Mouse (Mus musculus): ENCODE measurements around the gene Slc23a3. TPM values are rescaled to one million over a fixed set of nuclear protein-coding genes. Genes with fewer than 3 reads are reported as not detected.

Gene Slc23a3
- total and polyA plus RNA-seq, 3 experiments: not detected

DNA sequence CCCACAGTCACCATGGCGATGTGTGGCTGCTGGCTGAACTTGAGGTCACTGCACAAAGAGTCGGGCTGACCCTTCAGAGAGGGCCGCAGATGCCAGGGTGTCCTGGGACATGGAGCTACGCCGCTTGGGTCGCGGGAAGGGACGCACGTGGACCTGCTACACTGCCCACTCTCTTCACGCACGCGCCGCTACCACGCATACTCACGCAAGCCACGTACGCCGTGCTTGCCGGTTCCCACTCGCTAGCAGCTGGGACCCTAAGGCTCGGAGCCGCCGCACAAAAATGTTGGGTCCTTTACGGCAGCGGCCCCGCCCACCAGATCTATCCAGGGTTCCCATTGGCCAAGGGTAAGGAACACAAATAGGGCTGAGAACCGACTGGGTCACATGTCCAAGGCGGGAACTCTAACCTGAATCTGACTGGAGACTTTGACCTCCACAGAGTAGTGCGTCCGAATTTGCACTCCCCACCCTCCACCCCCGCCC, 46.5 kb upstream of the Slc23a3 start, which contains the start of gene Abcb6 (continued):
- peak; percentile 89 for TF ChIP-seq USF1 (IDR thresholded peaks at IDR 0.05; ENCODE audit: low read depth, low read length)

DNA sequence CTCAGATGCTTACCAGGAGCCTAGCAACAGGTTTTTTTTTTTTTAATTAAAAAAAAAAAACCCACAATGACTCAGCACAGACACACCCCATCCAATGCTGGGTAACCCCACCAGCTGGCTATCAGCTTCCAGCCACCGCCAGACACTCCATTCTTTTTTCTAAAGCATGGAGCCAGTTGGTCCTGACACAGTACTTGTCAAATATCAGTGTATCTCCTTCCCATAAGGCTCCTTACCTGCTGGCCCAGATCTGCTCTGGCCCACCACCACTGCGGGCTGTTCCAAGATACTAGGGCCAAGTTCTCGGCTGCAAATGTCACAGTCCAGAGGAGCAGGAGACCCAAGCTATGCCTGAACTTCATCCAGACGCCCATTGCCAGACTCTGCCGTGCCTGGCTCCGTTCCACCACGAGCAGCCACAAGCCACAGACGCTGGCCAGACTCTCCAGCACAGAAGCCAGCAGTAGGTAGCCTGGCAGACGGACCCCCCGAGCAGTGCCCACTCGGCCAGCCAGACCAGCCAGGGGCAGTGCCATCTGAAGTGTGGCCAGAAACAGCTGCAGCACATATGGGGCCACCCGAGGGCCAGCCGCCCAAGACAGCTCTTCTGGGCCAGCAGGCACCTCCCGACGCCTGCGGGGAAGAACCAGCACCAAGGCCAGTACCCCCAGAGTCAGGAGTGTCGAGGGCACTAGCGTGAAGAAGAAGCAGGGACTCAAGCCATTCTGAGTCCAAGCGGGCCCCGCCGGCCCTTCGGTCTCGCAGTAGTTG, 45.8 kb upstream of the Slc23a3 start:
- no peaks in the 10 kb centered on the region for H3K79me2 ChIP-seq (replicated peaks; ENCODE audit: control insufficient read depth, extremely low read depth, insufficient read depth, poor library complexity, severe bottlenecking)
- in situ Hi-C loops (cut with MboI; ENCODE audit: low pct_ligation_motif_present, low pct_unique_long_range_greater_than_20kb, low sequenced_read_pairs): no loop called here
- peaks cover 3% of the 10 kb centered on the region for H3K9me3 ChIP-seq (replicated peaks; ENCODE audit: low read length)
- TF ChIP-seq RAD21 (IDR thresholded peaks at IDR 0.05; ENCODE audit: low read depth, low read length) (no peak), MAFK (IDR thresholded peaks at IDR 0.05; ENCODE audit: insufficient replicate concordance, low read length) (peak; percentile 37; the same call in 1 of the 2 replicates), ZNF384 (IDR thresholded peaks at IDR 0.05; ENCODE audit: low read depth, low read length) (peak; percentile 83)
- peak overlapping the region; percentile 63 for H3K4me2 ChIP-seq (ENCODE audit: insufficient read depth, low read depth, poor library complexity, severe bottlenecking)
- dilution Hi-C loops (cut with MboI; ENCODE audit: extremely low pct_ligation_motif_present, extremely low pct_unique_long_range_greater_than_20kb, low sequenced_read_pairs): no loop called here
- peak; percentile 14 for DNase-seq (ENCODE audit: extremely low read depth)
- H3K4me1 ChIP-seq (ENCODE audit: control insufficient read depth in 1 of 2, insufficient read depth in 2 of 2): peaks cover 0 to 20% of the 10 kb centered on the region in 2 experiments; a peak in 3 of 4 replicates
- no peaks in the 10 kb centered on the region for H3K27me3 ChIP-seq (replicated peaks)
- peak overlapping the region; percentile 59; the same call in 1 of the 2 replicates for H3K9ac ChIP-seq (ENCODE audit: insufficient read depth, low read depth)
- peaks cover 38 to 71% of the 10 kb centered on the region in 2 experiments for H3K36me3 ChIP-seq (replicated peaks in 1 of 2; ENCODE audit: control insufficient read depth in 1 of 2, insufficient read depth in 1 of 2, low read length in 1 of 2)
- H3K27ac ChIP-seq (ENCODE audit: insufficient read depth, low read depth): no peak overlapping the region
- H3K4me3 ChIP-seq (replicated peaks in 1 of 3; ENCODE audit: low read depth in 2 of 3, low read length in 2 of 3, poor library complexity in 1 of 3): peak overlapping the region; percentile 63 to 80 (median 76)

DNA sequence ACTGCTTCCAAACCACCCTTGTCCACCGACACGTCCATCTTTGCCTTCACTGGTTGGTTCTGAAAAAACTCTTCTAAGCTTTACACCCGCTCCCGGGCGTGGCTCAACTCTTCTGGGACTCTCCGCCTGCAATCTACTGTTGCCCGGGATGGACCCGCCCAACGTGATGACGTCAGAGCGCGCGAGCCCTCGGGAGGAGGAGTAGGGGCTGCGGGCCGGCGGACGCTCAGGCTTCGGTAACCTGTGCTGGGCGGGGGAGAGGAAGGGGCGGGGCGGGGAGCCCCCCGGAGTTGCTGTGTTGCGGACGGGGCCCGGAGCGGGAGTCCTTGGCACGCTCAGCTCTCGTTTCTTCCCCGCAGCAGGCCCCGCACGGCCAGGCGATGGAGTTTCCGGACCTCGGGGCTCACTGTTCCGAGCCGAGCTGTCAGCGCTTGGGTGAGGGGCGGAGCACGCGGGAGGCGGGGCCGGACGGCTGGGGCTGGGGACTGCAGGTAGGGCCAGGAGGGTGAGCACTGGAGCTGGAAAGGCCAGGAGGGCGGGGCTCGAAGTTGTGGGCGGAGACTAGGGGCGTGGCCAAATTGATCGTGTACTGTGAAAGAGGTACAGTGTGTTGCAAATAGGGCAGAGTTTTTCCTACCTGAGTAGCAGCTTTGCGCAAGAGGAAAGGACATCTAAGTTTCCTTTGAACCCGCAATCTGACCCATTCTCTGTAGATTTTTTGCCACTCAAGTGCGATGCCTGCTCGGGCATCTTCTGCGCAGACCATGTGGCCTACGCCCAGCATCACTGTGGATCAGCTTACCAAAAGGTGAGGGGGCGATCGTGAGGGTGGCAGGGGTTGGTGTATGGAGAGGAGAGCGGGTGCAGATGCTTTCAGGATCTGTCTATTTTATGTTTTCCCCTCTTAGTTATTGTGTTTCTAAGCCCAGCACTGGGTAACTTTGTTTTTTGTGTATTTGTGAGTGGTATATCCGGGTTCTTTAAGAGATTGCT, 35.1 kb upstream of the Slc23a3 start, which contains the start of gene Zfand2b:
Gene Zfand2b, plus strand, starts transcription at position 175 of the 993 bp plus-strand sequence.
- Histone ChIP-seq H3K27ac (ENCODE audit: insufficient read depth, low read depth) (peak within 1 kb of the TSS; percentile 67; the same call in 1 of the 2 replicates), H3K79me2 (replicated peaks; ENCODE audit: control insufficient read depth, extremely low read depth, insufficient read depth, poor library complexity, severe bottlenecking) (no peaks in the 10 kb centered on the region), H3K4me2 (ENCODE audit: insufficient read depth, low read depth, poor library complexity, severe bottlenecking) (peak within 1 kb of the TSS; percentile 77), H3K4me3 (replicated peaks in 1 of 3; ENCODE audit: low read depth in 2 of 3, low read length in 2 of 3, poor library complexity in 1 of 3) (peak within 1 kb of the TSS; percentile 55 to 67 (median 66)), H3K9me3 (replicated peaks; ENCODE audit: low read length) (no peaks in the 10 kb centered on the region), H3K36me3 (replicated peaks in 1 of 2; ENCODE audit: control insufficient read depth in 1 of 2, insufficient read depth in 1 of 2, low read length in 1 of 2) (peaks cover 39 to 43% of the 10 kb centered on the region in 2 experiments), H3K27me3 (replicated peaks) (no peaks in the 10 kb centered on the region), H3K4me1 (ENCODE audit: control insufficient read depth in 1 of 2, insufficient read depth in 2 of 2) (peaks cover 6 to 25% of the 10 kb centered on the region in 2 experiments), H3K9ac (ENCODE audit: insufficient read depth, low read depth) (peak within 1 kb of the TSS; percentile 71)
- in situ Hi-C loops (cut with MboI; ENCODE audit: low pct_ligation_motif_present, low pct_unique_long_range_greater_than_20kb, low sequenced_read_pairs) (no loop called here), dilution Hi-C loops (cut with MboI; ENCODE audit: extremely low pct_ligation_motif_present, extremely low pct_unique_long_range_greater_than_20kb, low sequenced_read_pairs) (no loop called here)
- peak; percentile 94 for DNase-seq (ENCODE audit: extremely low read depth)
- TF ChIP-seq POLR2A (IDR thresholded peaks at IDR 0.05; ENCODE audit: low read depth, low read length) (peak; percentile 84), NRF1 (IDR thresholded peaks at IDR 0.05; ENCODE audit: low read depth, low read length) (peak; percentile 38), ZNF384 (IDR thresholded peaks at IDR 0.05; ENCODE audit: low read depth, low read length) (peak; percentile 50; the same call in 1 of the 2 replicates), ETS1 (conservative IDR thresholded peaks at IDR 0.05; ENCODE audit: low read depth, low read length) (no peak; the same call in 1 of the 2 replicates), POLR2AphosphoS2 (IDR thresholded peaks at IDR 0.05; ENCODE audit: low read depth, low read length) (peak; percentile 71; the same call in 1 of the 2 replicates), CHD2 (IDR thresholded peaks at IDR 0.05; ENCODE audit: low read length) (peak; percentile 16; the same call in 1 of the 2 replicates), PAX5 (IDR thresholded peaks at IDR 0.05; ENCODE audit: low read length) (no peak), MAZ (IDR thresholded peaks at IDR 0.05; ENCODE audit: low read depth, low read length) (peak; percentile 94), CTCF (conservative IDR thresholded peaks at IDR 0.05 in 1 of 2, IDR thresholded peaks at IDR 0.05 in 1 of 2; ENCODE audit: low read depth in 2 of 2, low read length in 2 of 2) (peak in 1 of 2 experiments; percentile 4; a peak in 1 of 4 replicates), ELF1 (IDR thresholded peaks at IDR 0.05; ENCODE audit: low read depth, low read length) (peak; percentile 53), TBP (conservative IDR thresholded peaks at IDR 0.05; ENCODE audit: low read depth, low read length) (0 out of 2 replicates have a peak, but pooled peaks have one; percentile 63), UBTF (IDR thresholded peaks at IDR 0.05; ENCODE audit: low read depth, low read length) (no peak; the same call in 1 of the 2 replicates), MAX (IDR thresholded peaks at IDR 0.05; ENCODE audit: low read length) (no peak; the same call in 1 of the 2 replicates), USF2 (conservative IDR thresholded peaks at IDR 0.05; ENCODE audit: low read depth, low read length) (no peak), SIN3A (IDR thresholded peaks at IDR 0.05; ENCODE audit: low read length) (peak; percentile 58; the same call in 1 of the 2 replicates), RAD21 (IDR thresholded peaks at IDR 0.05; ENCODE audit: low read depth, low read length) (no peak; the same call in 1 of the 2 replicates), ZKSCAN1 (IDR thresholded peaks at IDR 0.05; ENCODE audit: borderline replicate concordance, low read depth, low read length) (no peak), E2F4 (IDR thresholded peaks at IDR 0.05; ENCODE audit: insufficient replicate concordance, low read depth, low read length) (0 out of 2 replicates have a peak, but pooled peaks have one; percentile 60), ZMIZ1 (IDR thresholded peaks at IDR 0.05; ENCODE audit: low read depth, low read length) (peak; percentile 88), ZC3H11A (IDR thresholded peaks at IDR 0.05; ENCODE audit: low read depth, low read length) (no peak), MEF2A (IDR thresholded peaks at IDR 0.05; ENCODE audit: borderline replicate concordance, low read depth, low read length) (peak; percentile 69), KAT2A (IDR thresholded peaks at IDR 0.05; ENCODE audit: insufficient replicate concordance, low read length) (peak; percentile 60; the same call in 1 of the 2 replicates)
